Mouse (Mus musculus) erythroblast, adult 5-6 weeks (primary cell): ENCODE results near the gene Adamts4. TPM values are rescaled to one million over a fixed set of nuclear protein-coding genes. Genes with fewer than 3 reads are reported as not detected.
"Not testable (repeated sequence)": the region's sequence is repeated elsewhere in the genome, so short reads cannot be mapped to it uniquely, and the experiment has no call there.

ENCODE experiments used
- ATAC-seq: replicated peaks from 2 replicates; pipeline ENCODE4 v1.8.0; 2016; ENCODE audit warnings: moderate number of reproducible peaks, mild to moderate bottlenecking, moderate TSS enrichment, inconsistent platforms; ENCODE audit not compliant: poor library complexity, low FRiP score, severe bottlenecking
- total RNA-seq, 2 experiments: library from RNA; stranded (forward) in 1 of 2; stranded (reverse) in 1 of 2; fragments of 150-400 nt in 1 of 2; fragments of 200-764, 138-1000 nt in 1 of 2; gene quantifications; 2 replicates each; pipeline versions ENCODE4 v1.2.3 to v1.2.4; 2015 to 2017; ENCODE audit warnings: low replicate concordance in 2 of 2

The Adamts4 gene
- total RNA-seq, 2 experiments from 2014 or later: 0.19 TPM; not detected in 1

DNA sequence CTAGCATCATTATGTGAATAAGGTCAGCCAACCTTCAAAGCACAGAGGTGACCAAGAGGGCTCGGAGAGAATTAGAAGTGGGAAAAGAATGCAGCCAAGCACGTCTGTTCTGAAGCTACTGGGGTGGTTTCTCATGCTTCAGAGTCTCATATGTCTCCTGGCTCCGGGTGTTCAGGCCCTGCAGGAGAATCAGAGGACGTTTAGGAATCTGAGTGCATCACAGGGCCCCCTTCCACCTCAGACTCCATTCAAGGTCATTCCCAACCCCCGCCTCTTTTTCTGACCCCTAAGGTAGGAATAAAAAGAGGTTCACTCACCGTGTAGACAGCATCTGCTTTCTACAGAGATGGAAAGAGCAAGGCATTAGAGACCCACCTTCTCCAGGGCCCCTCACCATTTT is 20.5 kb upstream of the Adamts4 start:
- no peak for ATAC-seq

DNA sequence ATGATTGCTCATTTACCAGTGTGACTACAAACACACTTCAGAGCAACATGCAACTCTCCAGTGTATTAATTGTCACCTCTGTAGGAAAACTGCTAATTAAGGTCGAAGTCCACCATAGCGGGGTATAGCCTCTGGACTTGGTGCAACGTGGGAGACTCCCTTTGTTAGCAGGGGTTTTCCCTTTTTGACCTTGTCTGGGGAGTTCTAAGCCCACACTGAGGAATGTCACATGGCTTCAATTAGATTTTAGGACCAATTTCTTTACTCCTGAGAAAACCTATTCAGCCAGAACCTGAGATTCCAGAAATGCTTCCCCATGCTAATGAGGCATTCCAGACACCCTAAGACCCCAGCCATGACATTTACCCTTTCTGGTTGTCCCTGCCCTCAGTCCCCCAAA is 20.0 kb upstream of the Adamts4 start:
- ATAC-seq: no peak

DNA sequence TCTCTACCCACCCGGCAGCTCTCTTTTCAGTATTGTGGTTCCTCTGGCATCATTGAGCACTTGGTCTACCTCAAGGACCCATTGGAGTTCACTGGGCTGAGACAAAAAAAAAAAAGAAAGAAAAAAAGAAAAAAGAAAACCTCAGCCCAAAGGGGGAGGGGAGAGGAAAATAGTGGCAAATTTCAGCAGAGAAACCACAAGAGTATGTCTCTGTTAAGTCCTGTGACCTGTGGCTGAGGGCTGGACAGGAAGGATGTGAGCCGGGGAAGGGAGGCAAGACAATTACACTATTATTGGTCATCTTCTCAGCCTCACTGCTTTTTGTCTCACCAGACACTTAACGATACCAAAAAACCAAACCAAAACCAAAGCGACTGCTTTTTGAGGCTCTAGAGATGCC is 18.4 kb upstream of the Adamts4 start:
- ATAC-seq: no peak

DNA sequence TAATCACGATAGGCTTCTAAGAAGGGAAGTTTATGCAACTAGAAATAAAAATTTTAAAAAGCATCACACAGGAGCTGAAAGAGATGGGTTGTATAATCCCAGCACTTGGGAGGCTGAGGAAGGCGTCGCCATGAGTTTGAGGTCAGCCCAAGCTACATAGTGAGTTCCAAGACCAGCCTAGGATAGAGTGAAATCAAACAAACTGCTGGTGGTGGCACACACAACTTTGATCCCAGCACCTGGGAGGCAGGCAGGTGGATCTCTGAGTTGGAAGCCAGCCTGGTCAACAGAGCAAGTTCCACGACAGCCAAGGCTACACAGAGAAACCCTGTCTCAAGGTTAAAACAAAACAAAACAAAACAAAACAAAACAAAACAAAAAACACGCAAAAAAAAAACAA is 17.9 kb upstream of the Adamts4 start:
- ATAC-seq: no peak

DNA sequence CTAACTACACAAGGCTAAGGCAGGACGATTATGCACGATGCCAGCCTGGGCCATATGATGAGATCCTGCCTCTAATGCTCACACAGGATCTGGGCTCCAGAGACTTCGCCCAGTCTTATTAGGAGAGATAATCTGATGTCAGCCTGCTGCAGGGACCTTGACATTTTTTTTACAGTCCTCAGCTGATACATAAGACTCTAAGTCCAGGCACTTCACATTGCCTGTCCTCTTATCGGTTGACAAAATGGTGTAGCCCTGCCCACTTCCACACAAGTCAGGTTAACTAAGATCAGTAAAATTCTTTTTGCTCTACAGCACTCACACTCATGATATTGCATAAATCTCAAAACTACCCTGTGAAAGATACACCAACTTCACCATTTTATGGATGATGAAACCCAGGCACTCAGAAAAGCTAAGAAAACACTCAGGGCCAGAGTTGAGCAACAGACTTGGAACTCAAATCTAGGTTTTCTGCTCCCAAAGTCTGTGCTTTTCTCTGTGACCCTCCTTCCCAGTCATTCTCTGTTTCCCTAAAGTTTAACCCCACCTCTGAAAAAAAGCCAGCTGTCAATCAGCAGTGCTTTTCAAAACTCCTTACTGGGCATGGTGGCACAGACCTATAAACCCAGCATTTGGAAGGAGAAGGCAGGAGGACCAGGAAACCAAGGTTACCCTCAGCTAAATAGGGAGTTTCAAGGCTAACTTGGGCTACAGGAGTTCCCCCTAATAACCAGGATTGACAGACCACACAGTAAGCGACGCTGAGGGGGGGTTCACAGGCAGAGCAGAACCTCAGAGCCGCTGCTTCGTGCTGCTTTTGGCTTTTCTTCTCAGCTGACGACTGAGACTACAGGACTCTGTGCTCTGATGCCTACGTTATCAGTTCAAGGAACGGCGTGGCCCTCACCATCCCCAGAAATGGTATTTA is 17.2 kb upstream of the Adamts4 start:
- ATAC-seq: no peak

DNA sequence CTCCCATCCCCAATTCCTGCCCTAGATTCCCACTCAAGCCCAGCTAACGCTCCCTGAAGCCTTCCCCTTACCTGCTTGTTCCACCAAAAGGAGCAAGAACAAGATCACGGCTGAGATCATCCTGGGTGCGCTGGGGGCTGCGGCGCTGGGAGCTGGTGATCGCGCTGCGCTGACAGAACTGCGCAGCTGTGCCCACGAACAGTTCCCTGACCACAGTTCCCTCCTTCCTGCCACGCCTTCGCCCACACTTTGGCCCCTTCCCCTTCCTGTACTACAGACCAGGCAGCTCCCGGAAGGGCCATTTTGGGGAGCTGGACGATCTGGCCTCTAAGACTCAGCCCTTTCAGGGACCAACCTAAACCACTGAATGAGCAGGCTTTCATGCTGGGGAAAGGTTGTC is 16.1 kb upstream of the Adamts4 start, which contains the start of gene Fcer1g:
TSS of gene Fcer1g (minus strand) at position 240 of the 400 bp plus-strand sequence.
- no peak for ATAC-seq

DNA sequence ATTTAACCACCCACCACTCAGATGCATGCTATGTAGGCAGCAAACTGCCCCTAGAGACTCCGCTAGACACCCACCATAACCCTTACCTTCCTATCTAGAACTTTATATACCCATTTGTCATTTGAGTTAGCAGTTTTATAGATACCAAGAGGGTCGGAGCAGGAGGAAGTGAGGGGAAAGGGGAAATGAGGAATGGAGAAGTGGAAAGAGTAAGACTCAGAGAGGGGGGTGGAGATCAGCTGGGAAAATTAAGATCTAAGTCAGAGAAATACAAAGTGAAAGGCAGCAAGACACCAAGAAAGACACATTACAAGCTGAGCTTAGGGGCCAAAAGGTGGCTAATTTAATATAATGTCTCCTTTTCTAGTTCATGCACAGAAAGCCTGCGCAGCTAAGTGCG is 15.7 kb upstream of the Adamts4 start:
- no peak for ATAC-seq

DNA sequence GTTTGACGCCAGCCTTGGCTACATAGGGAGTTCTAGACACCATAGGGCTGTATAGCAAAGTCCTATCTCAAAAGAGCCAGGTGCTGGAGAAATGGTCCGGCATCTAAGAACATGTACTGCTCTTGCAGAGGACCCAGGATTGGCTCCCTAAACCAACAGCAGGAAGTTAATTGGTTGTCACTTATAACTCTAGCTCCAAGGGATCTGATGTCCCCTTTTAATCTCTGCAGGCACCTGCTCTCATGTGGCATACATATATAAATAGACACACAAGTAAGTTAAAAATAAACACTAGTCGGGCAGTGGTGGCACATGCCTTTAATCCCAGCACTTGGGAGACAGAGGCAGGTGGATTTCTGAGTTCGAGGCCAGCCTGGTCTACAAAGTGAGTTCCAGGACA is 14.4 kb upstream of the Adamts4 start:
- no peak for ATAC-seq

DNA sequence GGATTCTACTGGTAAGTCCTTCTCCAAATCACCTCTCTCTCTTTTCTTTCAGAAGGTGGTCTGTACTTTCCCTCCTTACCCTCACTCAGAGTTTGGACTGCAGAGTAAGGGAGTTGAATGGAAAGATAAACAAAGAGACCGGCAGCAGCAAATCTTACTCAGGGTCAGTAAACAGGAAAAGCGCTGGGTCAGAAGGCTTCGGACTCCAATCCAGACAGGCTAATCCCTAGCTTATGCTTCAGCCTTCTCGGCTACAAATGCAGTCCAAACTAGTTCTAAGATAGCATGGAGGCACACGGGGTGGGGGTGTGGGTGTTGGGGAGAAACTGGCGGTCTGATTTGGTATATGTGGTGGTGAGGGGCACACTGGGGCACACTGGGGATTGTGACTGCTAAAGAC is 12.8 kb upstream of the Adamts4 start:
- ATAC-seq: no peak

DNA sequence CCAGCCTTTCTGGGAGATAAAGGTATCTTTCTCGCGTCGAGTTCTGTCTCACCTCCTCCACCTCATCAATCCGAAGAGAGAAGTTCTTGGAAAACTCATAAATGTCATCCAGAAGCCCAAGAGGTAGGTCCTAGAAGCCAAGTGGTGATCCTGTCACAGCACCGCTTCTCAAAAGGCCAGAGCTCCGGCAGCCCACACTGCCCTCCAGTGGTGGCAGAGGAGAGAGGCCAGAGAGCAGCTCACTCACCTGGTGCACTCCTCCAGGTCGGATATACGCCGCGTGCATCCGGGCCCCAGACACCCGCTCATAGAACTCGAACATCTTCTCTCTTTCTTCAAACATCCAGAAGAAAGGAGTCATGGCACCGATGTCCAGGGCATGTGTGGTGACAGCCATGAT is 11.8 kb upstream of the Adamts4 start:
- ATAC-seq: peak; percentile 87

DNA sequence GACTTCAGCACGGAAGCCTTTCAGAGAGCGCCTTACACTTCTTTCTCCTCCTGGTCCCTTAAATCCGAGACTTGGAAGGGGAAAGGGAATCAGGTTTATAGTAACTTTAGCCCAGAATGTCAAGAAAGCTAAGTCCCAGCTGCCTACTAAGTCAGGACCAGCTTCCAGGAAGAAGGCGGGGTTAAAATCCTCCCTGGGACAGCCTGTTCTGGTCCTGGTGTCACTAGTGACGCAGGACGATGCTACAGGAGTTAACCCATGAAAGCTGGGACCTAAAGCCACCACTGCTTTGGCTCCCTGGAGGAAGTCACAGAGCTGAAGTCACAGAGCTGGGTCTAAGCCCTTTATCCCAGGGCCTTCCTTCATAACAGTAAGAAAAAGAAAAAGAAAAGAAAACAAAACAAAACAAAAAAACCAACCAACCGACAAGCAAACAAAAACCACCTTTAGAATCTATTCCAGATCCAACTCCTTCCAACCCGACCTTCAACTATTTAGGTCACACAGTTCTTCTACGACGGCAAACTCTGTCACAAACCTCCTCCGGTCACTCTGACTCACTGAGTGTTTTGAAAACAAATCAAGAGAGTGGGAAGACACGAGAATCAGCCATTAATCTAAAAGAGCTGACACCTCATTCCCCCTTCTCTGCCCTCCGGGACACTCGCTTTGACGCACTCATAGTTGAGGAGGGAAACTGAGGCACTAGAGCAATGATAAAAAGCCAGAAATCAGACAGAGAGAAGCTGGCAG is 10.1 kb upstream of the Adamts4 start:
- ATAC-seq: no peak

DNA sequence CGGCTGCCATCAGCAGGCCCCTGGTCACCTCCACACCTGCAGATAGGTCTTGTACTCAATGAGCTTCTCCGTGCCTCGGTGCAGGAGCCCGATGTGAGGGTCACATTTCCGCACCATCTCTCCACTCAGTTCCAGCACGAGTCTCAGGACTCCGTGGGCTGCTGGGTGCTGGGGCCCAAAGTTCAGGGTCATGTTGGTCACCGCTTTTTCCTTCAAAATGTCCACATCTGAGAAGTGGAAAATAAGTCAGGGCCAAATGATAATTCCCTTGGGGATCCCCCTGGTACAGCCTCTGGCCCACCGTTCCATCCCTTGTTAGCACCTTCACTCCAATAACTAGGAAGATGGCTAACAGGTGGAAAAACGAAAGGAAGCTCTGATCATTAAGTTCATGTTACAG is 9.3 kb upstream of the Adamts4 start:
- ATAC-seq: no peak

DNA sequence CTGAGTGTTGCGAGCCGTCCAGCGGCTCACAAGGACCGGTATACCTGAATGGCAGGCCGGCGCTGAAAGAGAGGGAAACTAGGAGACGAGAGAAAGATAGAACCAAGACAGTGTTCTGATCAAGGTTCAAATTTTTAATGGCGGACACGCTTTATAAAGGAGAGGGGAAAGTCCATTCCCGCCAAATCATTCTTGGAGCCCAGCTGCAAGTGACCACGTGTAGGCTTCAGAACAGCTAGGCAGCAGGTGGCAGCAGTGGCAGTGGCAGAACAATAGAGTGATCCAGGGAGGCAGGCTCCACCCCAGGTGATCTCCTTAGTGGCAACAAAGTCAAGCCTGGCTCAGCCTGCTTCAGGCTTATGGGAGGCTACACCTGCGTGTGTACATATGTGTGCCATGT is 8.3 kb upstream of the Adamts4 start:
- ATAC-seq: not testable (repeated sequence)

DNA sequence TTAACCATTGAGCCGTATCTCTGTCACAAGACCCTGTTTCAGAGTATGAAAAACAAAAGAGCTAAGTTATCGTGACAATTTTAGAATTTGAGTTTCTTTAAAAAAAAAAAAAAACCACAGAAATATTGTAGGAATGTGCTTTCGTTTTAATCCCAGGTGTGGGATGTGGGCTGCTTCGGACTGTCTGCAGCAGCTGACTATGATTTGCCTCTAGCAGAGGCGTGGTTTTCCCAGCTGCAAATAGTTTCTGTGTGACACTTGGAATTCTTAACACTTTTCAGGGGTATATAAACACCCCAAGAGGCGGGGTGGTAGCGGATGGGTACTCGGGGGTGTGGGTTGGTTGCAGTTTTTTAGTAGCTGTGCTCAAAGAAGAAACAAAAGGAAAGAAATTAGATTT is 4.9 kb upstream of the Adamts4 start:
- ATAC-seq: no peak

DNA sequence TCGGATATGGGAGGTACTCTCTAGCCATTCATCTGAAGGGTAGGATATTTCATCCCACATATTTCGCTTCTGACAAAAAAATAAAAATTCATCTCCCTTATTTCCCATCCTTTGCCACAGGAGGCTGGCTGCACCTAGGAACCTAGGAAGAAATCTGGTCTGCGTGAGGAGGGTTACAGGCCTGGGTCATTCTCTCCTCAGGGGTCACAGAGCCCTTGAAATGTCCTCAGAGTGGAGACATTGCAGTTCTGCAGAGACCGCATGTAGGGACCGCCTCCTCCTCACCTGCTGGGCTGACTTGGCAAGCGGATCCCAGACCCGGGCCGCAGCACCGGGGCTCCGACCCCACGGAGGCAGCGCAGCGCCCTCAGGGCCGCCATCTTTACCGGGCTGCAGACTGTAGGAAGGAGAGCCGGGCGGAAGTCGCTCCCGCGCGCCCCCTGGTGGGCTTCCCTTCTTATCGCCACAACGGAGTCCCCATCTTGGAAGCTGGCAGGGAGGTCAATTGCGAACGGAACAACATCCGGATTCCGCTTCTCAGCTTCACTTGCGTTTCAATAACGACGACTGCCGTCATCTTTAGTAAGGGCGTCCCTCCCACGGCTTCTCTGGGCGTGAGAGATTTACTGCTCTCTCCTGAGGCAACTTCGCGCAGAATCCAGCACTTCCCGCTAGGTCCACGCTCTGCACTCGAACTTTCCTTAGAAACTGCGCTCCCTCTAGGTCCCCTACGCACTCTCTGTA is 3.3 kb upstream of the Adamts4 start:
- ATAC-seq: peak; percentile 94

DNA sequence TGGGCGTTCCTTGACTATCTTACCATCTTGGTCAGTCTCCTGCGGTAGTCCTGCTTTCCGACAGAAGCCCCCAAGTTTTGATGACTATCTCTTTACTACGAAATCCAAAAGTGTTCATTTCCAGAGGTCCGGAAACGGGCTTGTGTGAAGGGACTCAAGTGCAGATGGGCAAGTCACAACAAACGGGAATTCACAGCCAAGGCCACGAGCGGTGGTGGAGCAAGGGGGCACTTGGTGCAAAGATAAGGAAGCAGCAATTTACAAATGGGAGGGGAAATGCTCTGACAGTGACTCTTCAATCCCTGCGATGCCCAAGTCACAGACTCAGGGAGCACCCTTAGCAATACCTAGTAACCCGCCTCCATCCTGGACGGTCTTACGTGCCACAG is 2.8 kb upstream of the Adamts4 start:
- peak; percentile 12 for ATAC-seq

DNA sequence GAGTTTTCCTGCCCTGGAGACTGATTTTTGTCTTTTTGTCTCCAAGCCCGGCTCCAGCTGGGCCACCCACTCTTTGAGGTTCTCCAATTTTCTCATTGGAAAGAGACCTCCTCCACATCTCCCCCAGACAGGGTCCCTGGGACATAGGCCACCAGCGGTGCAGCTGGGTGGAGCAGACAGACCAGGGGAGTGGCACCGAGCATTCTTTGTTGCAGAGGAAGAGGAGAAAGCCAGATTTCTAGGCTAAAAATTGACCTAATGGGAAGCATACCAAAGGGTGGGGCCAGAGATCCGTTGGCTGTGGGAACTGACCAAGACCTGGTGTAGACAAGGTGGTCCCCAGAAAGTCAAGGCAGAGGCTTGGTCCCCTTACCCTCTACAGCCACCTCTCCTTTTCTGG is 2.3 kb upstream of the Adamts4 start:
- ATAC-seq: no peak

DNA sequence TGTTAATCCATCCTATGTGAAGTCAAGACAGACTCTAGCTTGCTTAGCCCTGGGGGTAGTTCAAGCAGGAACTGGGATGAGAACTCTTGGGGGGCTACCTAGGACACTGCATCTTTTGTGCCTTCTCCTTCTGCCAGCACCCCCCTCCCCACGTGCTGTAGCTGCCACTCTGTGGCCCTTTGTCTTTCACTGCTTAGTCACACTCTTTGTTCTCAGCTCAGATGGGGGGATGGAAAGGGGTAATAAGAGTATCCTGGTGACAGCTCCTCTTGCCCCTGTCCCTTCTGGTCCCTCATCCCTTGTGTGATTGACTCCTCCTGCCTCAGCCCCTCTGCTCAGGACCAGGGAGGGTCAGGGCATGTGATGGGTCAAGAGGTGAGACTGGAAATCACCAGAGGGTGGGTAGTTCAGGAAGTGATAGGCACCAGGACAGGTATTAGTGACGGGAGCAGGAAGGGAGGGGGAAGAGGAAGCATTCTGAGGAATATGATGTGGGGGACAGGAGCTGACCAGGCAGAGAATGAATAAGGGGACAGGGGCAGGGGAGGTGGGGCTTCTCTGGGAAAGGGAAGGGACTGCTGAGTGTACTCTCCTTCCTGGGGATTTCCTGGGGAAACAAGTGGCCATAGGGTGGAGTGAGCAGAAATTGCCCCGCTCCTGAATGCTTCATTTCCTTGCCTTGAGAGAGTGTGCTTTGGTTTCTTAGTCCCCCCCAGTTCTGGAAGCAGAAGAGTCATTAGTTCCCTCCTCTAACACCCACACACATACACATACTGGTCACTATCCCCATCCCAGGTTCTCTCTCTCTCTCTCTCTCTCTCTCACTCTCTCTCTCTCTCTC is 1.6 kb upstream of the Adamts4 start:
- no peak for ATAC-seq
